Mouse (Mus musculus) MN1 (cell line): ENCODE data around the gene Gm21887.
"Not testable (repeated sequence)": the region's sequence is repeated elsewhere in the genome, so short reads cannot be mapped to it uniquely, and the experiment has no call there.

ENCODE experiments used
- DNase-seq: peaks from one replicate; pipeline ENCODE4 v3.0.0-alpha.2; 2016; ENCODE audit warnings: low spot score

Gm21887 gene

GRCm38 (mm10) chrX:170013421-170013820 lies 4.0 kb downstream of the Gm21887 start:
- DNase-seq = not testable (repeated sequence)

- DNase-seq = not testable (repeated sequence)
Observed at GRCm38 (mm10) chrX:170014038-170014437, 4.6 kb downstream of the Gm21887 start.

GRCm38 (mm10) chrX:170015883-170016282 lies 6.4 kb downstream of the Gm21887 start:
- DNase-seq = not testable (repeated sequence)

GRCm38 (mm10) chrX:170017333-170018245 lies 8.1 kb downstream of the Gm21887 start:
- peak; percentile 56 for DNase-seq

- peak; percentile 63 for DNase-seq
Observed at GRCm38 (mm10) chrX:170018571-170019218, 9.2 kb downstream of the Gm21887 start.

GRCm38 (mm10) chrX:170019219-170019953 lies 9.9 kb downstream of the Gm21887 start:
- DNase-seq = peak; percentile 34

GRCm38 (mm10) chrX:170019954-170020689 lies 10.7 kb downstream of the Gm21887 start:
- DNase-seq = peak; percentile 75

- peak; percentile 86 for DNase-seq
Observed at GRCm38 (mm10) chrX:170020690-170021050, 11.2 kb downstream of the Gm21887 start.

GRCm38 (mm10) chrX:170021205-170021604 lies 11.7 kb downstream of the Gm21887 start:
- not testable (repeated sequence) for DNase-seq

- DNase-seq = peak; percentile 90
Observed at GRCm38 (mm10) chrX:170021750-170022461, 12.4 kb downstream of the Gm21887 start.
